Mouse (Mus musculus) E14TG2a.4 (cell line): Measurements from ENCODE around the gene Lrsam1.

Experiments used
- H3K27me3 ChIP-seq: 2 replicates; pipeline ENCODE4 v1.6.1; 2014; ENCODE audit warnings: low read length, control low read depth; ENCODE audit not compliant: insufficient read depth
- H3K36me3 ChIP-seq: 2 replicates; pipeline ENCODE4 v1.6.1; 2014; ENCODE audit warnings: low read length, control low read depth; ENCODE audit not compliant: insufficient read depth
- H3K4me1 ChIP-seq: replicated peaks from 2 replicates; pipeline ENCODE4 v1.6.1; 2014; ENCODE audit warnings: low read depth, low read length, control low read depth
- H3K4me3 ChIP-seq: replicated peaks from 2 replicates; pipeline ENCODE4 v1.5.1; 2014; ENCODE audit warnings: mild to moderate bottlenecking, low read length
- H3K9me3 ChIP-seq: 2 replicates; pipeline ENCODE4 v1.6.1; 2014; ENCODE audit warnings: low read length, control low read depth
- CTCF ChIP-seq: conservative IDR thresholded peaks from 2 replicates; pipeline ENCODE4 v1.5.1; 2014; ENCODE audit warnings: low read length
- NANOG ChIP-seq: IDR thresholded peaks from 2 replicates; pipeline ENCODE4 v1.6.1; 2014; ENCODE audit warnings: borderline replicate concordance, low read length, mixed read lengths
- POU5F1 ChIP-seq: IDR thresholded peaks from 2 replicates; pipeline ENCODE4 v1.6.1; 2014; ENCODE audit warnings: low read length, borderline replicate concordance

Lrsam1 gene

DNA sequence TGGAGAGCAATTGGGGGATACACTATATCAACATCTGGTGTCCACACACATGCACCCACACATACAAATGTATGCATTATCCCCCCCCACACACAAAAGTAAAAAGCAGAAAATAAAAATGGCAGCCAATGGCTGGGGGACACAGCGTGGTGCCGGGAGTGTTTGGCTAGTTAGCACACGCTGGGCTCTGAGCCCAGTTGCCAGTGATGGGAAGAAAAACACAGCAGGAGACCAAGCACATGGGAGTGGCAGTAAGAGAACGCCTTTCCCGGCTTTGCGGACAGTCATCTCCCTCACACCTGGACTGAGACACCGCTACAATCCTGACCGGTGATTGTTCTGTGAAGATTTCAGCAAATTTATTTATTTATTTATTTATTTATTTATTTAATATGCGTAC is 9.8 kb upstream of the Lrsam1 start:
- Histone ChIP-seq H3K4me3 (no peak overlapping the region), H3K36me3 (peaks cover 49% of the 10 kb centered on the region), H3K9me3 (no peaks in the 10 kb centered on the region), H3K4me1 (peaks cover 48% of the 10 kb centered on the region), H3K27me3 (no peaks in the 10 kb centered on the region)
- no peak for TF ChIP-seq NANOG
- no peak for TF ChIP-seq CTCF
- no peak for TF ChIP-seq POU5F1

DNA sequence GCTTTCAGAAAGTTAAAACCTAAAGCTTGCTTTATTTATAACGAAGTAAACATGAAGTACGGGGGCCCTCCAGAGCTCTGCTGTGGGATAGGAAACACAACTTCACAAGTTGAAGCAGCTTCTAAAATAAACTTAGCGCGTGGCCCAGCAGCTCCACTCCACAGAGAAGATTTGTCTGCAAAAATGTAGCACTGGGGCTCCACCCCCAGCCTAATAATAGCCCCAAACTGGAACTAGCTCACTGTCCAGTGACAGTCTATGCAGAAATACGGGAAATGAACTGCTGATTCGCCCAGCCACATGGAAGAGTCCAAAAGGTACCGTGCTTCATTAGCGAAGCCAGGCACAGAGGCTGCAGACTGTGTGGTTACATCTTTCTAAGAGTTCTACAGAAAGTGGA is 7.9 kb upstream of the Lrsam1 start:
- Histone ChIP-seq H3K9me3 (no peaks in the 10 kb centered on the region), H3K4me3 (no peak overlapping the region), H3K36me3 (peaks cover 38% of the 10 kb centered on the region), H3K27me3 (no peaks in the 10 kb centered on the region), H3K4me1 (peaks cover 60% of the 10 kb centered on the region)
- TF ChIP-seq NANOG = no peak
- TF ChIP-seq POU5F1 = no peak
- TF ChIP-seq CTCF = no peak

DNA sequence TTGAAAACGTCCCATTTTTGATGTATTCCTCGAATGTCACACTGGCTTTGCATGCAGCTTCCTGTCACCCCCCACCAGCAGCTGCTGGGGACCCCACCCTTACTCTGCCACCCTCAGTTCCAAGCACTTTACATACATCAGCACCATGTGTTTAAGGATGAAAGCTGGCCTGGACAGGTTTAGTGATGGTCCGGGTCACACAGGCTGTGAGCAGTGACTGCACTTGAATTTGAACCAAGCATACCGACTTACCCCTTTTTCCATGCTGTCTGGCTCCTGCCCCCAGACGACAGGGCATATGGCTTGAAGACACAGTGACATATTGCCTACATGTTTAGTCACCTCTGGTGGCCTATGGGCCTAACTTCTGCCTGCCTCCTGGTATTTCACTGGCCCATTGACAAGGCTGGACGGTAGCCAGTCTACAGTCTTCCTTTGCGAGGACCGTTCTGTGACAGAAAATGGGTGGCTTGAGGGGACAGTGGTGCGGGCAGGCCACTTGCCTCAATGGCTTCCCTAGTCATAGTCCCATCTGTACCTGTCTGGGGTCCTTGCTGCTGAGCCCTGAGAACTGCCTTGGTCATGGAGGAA is 6.7 kb upstream of the Lrsam1 start:
- H3K4me1 ChIP-seq = peaks cover 68% of the 10 kb centered on the region
- peaks cover 38% of the 10 kb centered on the region for H3K36me3 ChIP-seq
- H3K9me3 ChIP-seq = no peaks in the 10 kb centered on the region
- no peaks in the 10 kb centered on the region for H3K27me3 ChIP-seq
- H3K4me3 ChIP-seq = peak overlapping the region; percentile 86
- TF ChIP-seq NANOG (no peak), POU5F1 (no peak), CTCF (no peak)

DNA sequence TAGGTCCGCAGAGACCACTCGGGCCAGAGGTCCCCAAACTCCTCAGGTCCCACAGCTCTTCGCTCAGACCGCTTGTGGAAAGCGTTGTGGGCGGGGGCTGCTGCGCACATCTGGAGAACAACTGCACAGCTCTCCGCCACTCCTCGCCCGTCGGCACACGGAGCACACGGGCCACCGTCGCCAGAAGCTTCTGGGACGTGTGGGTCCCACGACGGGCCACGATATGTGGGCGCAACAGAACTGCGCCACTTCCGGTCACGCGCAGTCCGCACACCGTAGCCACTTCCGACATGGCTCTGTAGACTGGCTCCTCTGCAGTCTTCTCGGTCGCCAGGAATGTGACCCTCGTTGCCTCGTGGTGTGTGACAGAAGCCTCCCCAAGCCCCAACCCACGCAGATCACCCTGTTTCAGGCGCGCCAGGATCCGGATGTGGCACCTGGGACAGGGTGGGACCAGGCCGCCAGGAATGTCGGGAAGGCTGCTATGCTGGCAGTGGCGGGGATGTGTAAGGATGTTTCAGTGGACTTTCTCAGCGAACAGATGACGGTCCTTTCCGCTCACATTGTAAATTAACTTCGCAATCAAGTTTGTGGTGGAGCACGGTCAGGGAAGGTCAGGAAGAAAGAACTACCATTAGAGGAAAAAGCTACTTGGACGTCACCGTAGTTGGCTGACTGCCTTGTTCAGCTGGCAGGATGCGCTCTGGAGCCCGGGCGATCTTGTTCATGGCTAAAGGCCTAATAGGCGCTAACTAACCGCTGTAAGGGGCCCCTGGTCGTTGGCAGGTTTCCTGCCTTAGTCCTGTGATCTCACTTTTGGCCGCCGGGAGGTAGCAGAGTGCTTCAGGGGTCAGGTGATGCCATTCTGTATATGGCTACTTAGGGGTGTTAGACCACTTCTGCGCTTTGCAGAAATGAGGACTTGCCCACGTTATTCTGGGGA is 5.5 kb upstream of the Lrsam1 start:
- peaks cover 41% of the 10 kb centered on the region for H3K36me3 ChIP-seq

GRCm38 (mm10) chr2:32966184-32966688 is 4.8 kb upstream of the Lrsam1 start:
- Histone ChIP-seq H3K4me1 (peaks cover 62% of the 10 kb centered on the region), H3K36me3 (peaks cover 39% of the 10 kb centered on the region), H3K4me3 (peak overlapping the region; percentile 86), H3K27me3 (no peaks in the 10 kb centered on the region), H3K9me3 (no peaks in the 10 kb centered on the region)
- no peak for TF ChIP-seq CTCF
- TF ChIP-seq NANOG = no peak
- TF ChIP-seq POU5F1 = no peak

More for the DNA sequence above, 5.5 kb upstream of the Lrsam1 start:
- Histone ChIP-seq H3K9me3 (no peaks in the 10 kb centered on the region), H3K4me1 (peaks cover 68% of the 10 kb centered on the region), H3K4me3 (peak overlapping the region; percentile 86), H3K27me3 (no peaks in the 10 kb centered on the region)
- TF ChIP-seq NANOG = no peak
- peak; percentile 49 for TF ChIP-seq CTCF

DNA sequence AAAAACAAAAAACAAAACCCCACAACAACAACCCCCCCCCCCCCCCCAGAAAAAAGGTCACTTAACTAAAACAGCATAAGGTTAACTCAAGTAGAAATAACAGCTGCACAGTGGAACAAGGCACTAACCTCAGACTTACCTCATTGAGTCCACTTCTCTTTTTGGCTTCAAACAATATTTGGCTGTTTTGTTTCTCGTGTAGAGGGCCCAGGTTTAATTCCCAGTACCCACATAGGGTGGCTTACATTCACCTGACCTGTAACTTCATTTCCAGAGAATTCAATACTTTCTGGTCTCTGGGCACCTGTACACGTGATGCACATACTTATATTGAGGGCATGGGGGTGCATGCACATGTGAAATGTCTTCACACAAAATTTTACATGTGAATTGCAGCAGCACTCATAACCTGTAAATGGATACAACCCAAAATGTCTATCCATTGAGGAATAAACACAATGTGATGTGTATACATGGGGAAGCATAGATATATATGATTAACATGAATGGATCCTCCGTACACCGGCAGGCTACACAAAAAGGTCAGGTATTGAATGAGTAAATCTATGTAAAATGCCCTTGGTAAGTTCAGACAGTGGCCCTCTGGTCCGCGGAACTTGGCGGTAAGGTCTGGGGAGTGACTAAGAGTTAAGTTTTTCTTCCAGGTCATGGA is 4.2 kb upstream of the Lrsam1 start:
- H3K4me1 ChIP-seq = peaks cover 60% of the 10 kb centered on the region
- H3K9me3 ChIP-seq = no peaks in the 10 kb centered on the region
- no peaks in the 10 kb centered on the region for H3K27me3 ChIP-seq
- TF ChIP-seq NANOG = no peak
- TF ChIP-seq CTCF = no peak
- no peak for TF ChIP-seq POU5F1
- peaks cover 39% of the 10 kb centered on the region for H3K36me3 ChIP-seq
- peak overlapping the region; percentile 86 for H3K4me3 ChIP-seq

DNA sequence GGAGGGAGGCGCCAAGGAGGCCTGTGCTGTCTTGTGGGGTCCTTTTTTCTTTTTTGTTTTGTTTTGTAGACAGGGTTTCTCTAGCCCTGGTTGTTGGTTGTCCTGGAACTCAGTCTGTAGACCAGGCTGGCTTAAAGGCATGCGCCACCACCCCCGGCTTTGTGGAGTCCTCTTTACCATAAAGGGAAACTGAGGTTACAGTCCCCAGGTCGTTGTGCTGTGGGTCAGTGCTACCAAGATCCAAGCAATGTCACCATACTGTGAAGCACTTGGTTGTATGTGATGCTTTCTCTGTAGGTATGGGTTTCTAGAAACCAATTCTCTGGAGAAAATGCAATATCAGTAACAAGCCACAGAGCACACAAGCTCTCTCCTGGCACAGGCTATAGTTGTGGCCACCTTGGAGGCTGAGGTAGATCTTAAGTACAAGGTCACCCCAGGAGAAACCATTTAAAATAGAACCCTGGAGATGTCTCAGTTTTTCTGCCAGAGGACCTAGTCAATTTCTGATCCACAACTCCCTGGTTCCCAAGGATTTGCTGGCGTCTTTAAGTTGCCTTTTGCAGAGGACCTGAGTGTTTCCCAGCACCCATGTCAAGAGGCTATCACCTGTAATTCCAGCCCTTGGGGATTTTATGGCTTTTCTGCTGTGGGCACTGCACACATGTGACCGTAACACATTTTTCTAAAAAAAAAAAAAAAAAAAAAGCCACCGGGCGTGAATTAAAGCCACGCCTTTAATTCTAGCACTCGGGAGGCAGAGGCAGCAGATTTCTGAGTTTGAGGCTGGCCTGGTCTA is 3.4 kb upstream of the Lrsam1 start:
- no peaks in the 10 kb centered on the region for H3K27me3 ChIP-seq
- TF ChIP-seq POU5F1 (no peak), NANOG (no peak), CTCF (no peak)
- H3K9me3 ChIP-seq = no peaks in the 10 kb centered on the region

GRCm38 (mm10) chr2:32963981-32964380 is 2.6 kb upstream of the Lrsam1 start:
- Histone ChIP-seq H3K9me3 (no peaks in the 10 kb centered on the region), H3K4me3 (peak overlapping the region; percentile 100), H3K36me3 (peaks cover 47% of the 10 kb centered on the region), H3K4me1 (peaks cover 68% of the 10 kb centered on the region), H3K27me3 (no peaks in the 10 kb centered on the region)
- TF ChIP-seq CTCF (no peak), NANOG (no peak), POU5F1 (no peak)

More for the DNA sequence above, 3.4 kb upstream of the Lrsam1 start:
- Histone ChIP-seq H3K4me3 (peak overlapping the region; percentile 100), H3K4me1 (peaks cover 60% of the 10 kb centered on the region), H3K36me3 (peaks cover 42% of the 10 kb centered on the region)
